Mouse (Mus musculus): ENCODE data around the gene Gabarap. TPM values are rescaled to one million over a fixed set of nuclear protein-coding genes. Genes with fewer than 3 reads are reported as not detected.

The Gabarap gene
- total RNA-seq, 2 experiments from 2014 or later, result 303 to 307 TPM

GRCm38 (mm10) chr11:70018131-70018990 is 27.4 kb downstream of the Gabarap start:
- intact Hi-C loops (cut with DNase I), result no loop called here
- DNase-seq, result peak; percentile 86

DNA sequence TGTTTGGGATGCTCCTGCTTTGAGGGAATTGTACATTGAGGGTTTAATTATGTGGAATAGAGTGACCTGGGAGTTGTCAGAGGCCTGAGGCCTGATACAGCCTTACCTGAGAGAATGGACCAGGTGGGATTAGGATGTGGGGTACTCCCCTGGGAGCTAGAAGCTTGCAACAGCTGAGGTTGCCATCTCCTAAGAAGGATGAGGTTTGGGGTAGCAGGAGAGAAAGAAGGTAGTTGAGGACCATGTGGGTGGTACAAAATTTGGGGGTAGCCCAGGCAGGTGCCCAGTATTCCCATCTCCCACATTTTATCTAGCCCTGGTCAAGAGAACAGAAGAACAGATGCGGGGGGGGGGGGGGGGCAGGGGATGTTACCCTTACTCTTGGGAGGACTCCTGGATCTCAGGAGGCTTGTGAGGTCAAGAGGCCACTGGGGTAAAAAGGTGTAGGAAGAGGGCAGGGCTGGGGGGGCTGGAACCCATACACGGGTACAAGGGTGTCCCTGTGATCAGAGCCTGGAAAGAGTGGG is 28.6 kb downstream of the Gabarap start:
- intact Hi-C loops (cut with DNase I), result no loop called here
- no peak for DNase-seq

- DNase-seq, result peak; percentile 44
- intact Hi-C loops (cut with DNase I), result no loop called here
Observed at GRCm38 (mm10) chr11:70020022-70020631, 29.2 kb downstream of the Gabarap start.

GRCm38 (mm10) chr11:70020731-70021263 is 29.9 kb downstream of the Gabarap start:
- DNase-seq, result peak; percentile 87
- intact Hi-C loops (cut with DNase I), result no loop called here

DNA sequence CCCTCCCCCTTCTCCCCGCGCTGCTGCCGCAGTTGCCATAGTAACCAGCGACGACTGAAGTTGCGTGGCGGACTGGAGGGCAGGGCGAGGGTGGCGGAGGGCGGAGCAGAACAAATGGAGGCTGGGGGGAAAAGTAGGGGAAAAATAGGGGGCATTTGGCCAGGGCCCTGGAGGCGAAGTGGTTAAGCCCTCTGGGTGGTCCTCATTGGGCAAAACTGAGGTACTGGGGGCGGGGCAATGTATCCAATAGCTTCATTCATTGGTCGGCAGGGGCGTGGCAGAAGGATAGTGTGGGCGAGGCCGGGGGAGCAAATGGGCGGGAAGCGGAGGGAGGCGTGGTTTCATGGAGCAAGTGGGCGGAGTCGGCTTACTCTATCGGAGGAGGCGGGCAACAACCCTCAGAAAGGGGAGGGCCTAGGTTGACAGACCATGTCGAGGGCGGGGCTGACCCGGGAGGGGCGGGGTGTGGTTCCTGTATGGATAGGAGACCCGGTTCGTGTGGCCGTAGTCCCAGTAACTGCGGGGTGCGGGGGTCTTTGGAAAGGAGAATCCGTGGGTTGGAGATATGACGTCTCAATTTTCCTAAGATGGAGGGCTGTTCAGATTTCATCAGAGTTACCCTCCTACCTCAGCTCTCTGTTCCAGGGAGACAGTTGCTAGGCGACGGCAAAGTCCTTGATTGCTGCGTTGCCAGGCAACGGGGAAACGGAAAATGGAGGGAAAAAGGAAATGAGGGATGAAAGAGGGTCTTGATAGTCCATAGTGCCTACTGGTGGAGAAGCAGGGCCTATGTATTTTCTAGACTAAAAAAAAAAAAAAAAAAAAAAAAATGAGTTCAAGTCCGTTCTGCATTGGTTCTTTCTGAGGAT is 30.6 kb downstream of the Gabarap start:
- intact Hi-C loops (cut with DNase I), result no loop called here
- peak; percentile 100 for DNase-seq

- DNase-seq, result peak; percentile 81
- intact Hi-C loops (cut with DNase I), result no loop called here
Observed at GRCm38 (mm10) chr11:70023481-70024150, 32.7 kb downstream of the Gabarap start.

DNA sequence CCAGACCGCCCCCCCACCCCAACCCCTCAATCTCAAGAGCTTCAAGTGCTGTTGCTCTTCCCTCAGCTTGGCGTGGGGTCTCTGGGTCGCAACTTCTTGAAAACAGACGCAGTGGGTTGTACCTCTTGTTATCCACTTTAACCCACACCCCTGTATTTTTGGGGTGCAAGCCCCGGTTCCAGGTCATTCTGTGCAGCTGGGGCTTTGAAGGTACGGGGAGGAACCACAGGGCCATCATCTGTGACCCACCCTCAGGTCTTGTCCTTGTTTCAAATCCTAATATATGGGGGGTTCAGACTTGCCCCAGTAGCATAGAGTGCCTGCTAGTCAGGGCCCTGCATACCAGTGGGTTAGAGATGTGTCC is 33.2 kb downstream of the Gabarap start:
- DNase-seq, result no peak
- intact Hi-C loops (cut with DNase I), result no loop called here

DNA sequence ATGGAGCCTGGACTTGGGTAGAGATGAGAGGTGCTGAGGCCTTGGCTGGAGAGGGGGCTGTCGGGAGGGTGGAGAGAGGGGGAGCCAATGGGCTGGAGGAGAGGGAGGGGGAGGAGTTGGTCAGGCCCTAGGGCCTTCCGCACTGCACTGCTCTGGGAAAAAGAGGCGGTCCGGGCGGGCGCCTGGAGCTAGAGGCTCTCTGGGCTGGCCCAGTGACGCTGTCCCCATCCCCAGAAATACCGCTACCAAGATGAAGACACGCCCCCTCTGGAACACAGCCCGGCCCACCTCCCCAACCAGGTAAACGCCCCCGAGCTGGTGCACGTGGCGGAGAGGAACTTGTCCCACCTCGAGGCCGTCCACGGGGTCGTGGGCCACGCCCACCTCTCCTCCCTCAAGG is 35.7 kb downstream of the Gabarap start:
- DNase-seq, result peak; percentile 64
- intact Hi-C loops (cut with DNase I), result no loop called here

GRCm38 (mm10) chr11:70027397-70027796 is 36.5 kb downstream of the Gabarap start:
- no peak for DNase-seq
- intact Hi-C loops (cut with DNase I), result no loop called here

DNA sequence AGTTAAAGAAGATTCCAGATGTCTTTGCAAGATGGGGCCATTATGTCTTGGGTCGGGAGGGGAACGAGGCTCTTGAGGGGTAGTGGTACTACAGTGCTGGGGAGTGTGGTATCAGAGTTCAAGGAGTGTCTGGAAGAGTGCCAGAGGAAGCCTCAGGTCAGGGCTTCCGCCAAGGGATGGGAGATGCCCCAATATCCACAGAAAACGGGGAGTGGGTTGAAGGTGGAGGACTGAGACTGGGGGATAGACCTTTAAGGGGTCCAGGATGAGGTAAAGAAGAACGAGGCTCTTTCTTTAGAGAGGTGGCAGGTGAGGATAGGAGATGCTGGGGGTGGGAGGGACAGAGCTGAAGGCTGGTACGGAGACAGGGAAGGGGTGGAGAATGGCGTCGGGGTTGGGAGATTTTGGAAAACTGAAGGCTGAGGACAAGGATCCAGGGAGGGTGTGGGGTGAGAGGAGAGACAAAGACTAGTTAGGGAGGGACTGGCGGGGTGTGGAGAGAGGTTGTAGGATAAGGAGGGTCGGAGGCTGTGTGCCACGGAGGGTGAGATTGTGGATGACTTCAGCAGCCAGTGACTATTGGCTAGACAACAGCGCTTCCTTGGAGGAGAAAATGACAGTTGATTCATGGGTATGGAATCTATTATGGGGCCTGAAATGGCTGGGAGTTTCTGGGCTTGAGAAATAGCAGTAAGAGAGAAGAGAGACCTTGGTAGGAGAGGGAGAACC is 37.6 kb downstream of the Gabarap start:
- no peak for DNase-seq
- intact Hi-C loops (cut with DNase I), result no loop called here

- intact Hi-C loops (cut with DNase I), result no loop called here
- DNase-seq, result peak; percentile 96
Observed at GRCm38 (mm10) chr11:70029130-70029801, 38.3 kb downstream of the Gabarap start.

GRCm38 (mm10) chr11:70029829-70030550 is 39.0 kb downstream of the Gabarap start:
- intact Hi-C loops (cut with DNase I), result no loop called here
- no peak for DNase-seq

- intact Hi-C loops (cut with DNase I), result no loop called here
- DNase-seq, result no peak
Observed at GRCm38 (mm10) chr11:70030651-70031320, 39.8 kb downstream of the Gabarap start.

GRCm38 (mm10) chr11:70031321-70031670 is 40.4 kb downstream of the Gabarap start:
- intact Hi-C loops (cut with DNase I), result no loop called here

GRCm38 (mm10) chr11:70038174-70038573 is 47.2 kb downstream of the Gabarap start:
- DNase-seq, result no peak
- intact Hi-C loops (cut with DNase I), result no loop called here

More at GRCm38 (mm10) chr11:70031321-70031670, 40.4 kb downstream of the Gabarap start:
- DNase-seq, result no peak

GRCm38 (mm10) chr11:70039631-70040030 is 48.7 kb downstream of the Gabarap start:
- DNase-seq, result no peak
- intact Hi-C loops (cut with DNase I), result no loop called here

GRCm38 (mm10) chr11:70040184-70040583 is 49.2 kb downstream of the Gabarap start:
- DNase-seq, result no peak
- intact Hi-C loops (cut with DNase I), result no loop called here

All from left cerebral cortex, postnatal 4 days (tissue).